Mouse (Mus musculus): ENCODE data around the gene Wipf2.

DNA sequence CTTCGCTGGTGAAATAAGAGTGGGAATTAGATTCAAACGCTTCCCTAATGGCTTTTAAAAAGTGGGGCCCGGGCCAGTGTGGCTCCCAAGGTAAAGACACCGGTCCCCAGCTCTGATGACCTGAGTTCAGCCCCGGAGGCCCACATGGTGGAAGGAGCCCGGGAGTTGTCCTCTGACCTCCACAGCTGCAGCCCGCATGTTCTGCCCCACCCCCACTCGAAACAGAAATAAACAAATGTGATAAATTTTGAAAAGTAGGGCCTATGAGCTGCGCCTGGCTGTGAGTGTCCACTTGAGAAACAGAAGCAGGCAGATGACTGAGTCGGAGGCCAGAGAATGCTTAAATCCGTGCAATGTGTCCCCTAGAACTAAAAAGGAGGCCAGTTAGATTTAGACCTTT is 50.8 kb downstream of the Wipf2 start:
- TF ChIP-seq POLR2A (IDR thresholded peaks at IDR 0.05; ENCODE audit: extremely low read depth, insufficient read depth, low read length), result no peak
- TF ChIP-seq CTCF (IDR thresholded peaks at IDR 0.05; ENCODE audit: extremely low read depth, insufficient read depth, low read length), result no peak
